Mouse (Mus musculus): ENCODE measurements around the gene Hormad1.
A peak's percentile ranks its signal among the peaks of the same experiment; 100 is the strongest.
"Not testable (repeated sequence)": the region's sequence is repeated elsewhere in the genome, so short reads cannot be mapped to it uniquely, and the experiment has no call there.

Gene Hormad1

GRCm38 (mm10) chr3:95559437-95559836, at the start of gene Hormad1:
Gene Hormad1, plus strand, starts transcription at chr3:95559677.
- no peak for DNase-seq (ENCODE audit: low read depth)

GRCm38 (mm10) chr3:95511611-95512180, 47.8 kb upstream of the Hormad1 start:
- DNase-seq (ENCODE audit: low read depth) = no peak

GRCm38 (mm10) chr3:95516614-95517041, 42.8 kb upstream of the Hormad1 start:
- no peak for DNase-seq (ENCODE audit: low read depth)

DNA sequence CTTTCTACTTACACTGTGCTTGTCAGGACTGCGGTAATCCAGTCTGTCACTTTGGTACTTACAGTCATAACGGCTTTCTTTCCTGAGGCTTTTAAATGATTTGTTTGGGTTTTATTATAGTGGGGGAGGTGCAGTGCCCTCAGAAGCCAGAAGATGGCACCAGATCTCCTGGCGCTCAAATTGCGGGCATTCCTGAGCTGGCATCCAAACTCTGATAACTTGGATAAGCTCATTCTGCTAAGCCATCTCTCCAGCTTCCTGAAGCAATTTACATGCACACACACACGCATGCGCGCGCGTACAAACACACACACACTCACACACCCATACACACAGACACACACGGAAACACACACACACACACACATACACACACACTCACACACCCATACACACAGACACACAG, 42.0 kb upstream of the Hormad1 start:
- DNase-seq (ENCODE audit: low read depth) = peak; percentile 52

DNA sequence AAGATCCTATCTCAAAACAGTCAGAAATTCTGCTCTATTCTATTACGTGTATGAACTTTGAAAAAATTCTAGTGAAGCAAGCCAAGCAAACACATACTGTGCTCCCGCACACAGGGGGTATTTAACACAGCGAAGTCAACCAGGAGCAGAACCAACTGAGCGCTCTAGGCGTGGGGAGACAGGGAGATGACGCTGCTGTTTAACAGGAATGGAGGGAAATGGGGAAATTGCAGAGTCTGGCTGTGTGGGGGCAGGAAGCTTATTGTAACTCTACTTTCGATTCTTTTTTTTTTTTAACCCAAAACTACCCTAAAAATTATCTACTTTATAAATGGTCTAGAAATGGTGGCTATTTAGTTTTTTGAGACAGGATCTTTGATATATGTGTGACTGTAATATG, 40.6 kb upstream of the Hormad1 start:
- no peak for DNase-seq (ENCODE audit: low read depth)

DNA sequence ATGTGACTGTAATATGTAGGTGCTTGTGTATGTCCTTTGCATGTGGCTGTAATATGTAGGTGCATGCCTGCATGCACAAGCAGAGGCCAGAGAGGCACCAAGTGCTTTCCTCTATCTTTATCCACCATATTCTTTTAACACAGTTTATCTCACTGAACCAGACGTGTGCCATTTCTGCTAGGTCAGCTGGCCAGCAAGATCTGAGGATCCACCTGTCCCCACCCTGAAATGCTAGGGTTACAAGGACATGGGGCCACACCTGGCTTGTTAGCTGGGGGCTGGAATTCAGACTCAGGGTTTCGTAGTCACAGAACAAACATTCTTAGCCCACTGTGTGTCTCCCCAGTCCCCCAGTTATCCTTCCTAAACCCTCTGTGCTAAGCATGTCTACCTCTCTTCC, 40.2 kb upstream of the Hormad1 start:
- DNase-seq (ENCODE audit: low read depth) = no peak

GRCm38 (mm10) chr3:95520100-95520499, 39.4 kb upstream of the Hormad1 start:
- DNase-seq (ENCODE audit: low read depth) = no peak

- no peak for DNase-seq (ENCODE audit: low read depth)
Measured at GRCm38 (mm10) chr3:95521168-95521567, 38.3 kb upstream of the Hormad1 start.

GRCm38 (mm10) chr3:95523662-95524061, 35.8 kb upstream of the Hormad1 start:
- peak; percentile 22 for DNase-seq (ENCODE audit: low read depth)

- no peak for DNase-seq (ENCODE audit: low read depth)
Measured at GRCm38 (mm10) chr3:95524673-95525072, 34.8 kb upstream of the Hormad1 start.

DNA sequence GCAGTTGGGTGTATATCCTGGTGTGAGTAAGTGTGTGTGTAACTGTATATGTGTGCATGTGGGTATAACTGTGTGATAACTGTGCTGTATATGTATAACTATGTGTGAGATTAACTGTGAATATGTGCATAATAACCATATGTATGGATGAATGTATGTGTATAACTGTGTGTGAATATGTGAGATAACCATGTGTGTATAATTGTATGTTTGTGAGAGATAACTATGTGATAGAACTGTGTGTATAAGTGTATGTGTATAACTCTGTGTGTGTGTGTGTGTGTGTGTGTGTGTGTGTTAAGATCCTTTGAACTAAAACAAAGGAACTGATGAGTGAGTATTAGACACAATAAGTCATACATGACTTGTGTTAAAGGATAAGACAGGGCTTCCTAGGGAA, 33.4 kb upstream of the Hormad1 start:
- DNase-seq (ENCODE audit: low read depth) = no peak

GRCm38 (mm10) chr3:95526622-95527211, 32.8 kb upstream of the Hormad1 start, which contains the start of gene Ctss:
Gene Ctss, plus strand, starts transcription at chr3:95526786.
- no peak for DNase-seq (ENCODE audit: low read depth)

DNA sequence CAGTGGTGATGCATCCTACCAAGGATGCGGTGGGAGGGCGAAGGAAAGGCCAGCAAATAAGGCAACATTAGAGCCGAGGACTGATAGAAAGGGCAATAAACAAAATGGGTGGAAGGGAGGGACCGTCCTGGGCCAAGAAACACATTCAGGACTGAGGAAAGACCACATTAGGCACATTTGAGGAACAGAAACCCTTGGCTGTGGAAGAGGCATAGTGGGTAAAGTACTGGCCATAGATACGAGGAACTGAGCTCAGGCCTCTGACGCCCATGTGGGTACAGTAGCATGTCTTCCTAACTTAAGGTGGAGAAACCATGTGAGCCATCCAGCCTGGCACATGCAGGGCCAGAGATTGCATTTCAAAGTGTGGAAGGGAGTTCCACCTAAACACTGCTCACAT, 29.7 kb upstream of the Hormad1 start:
- no peak for DNase-seq (ENCODE audit: low read depth)

- no peak for DNase-seq (ENCODE audit: low read depth)
Measured at GRCm38 (mm10) chr3:95531025-95531424, 28.5 kb upstream of the Hormad1 start.

GRCm38 (mm10) chr3:95533364-95533763, 26.1 kb upstream of the Hormad1 start:
- DNase-seq (ENCODE audit: low read depth) = no peak

DNA sequence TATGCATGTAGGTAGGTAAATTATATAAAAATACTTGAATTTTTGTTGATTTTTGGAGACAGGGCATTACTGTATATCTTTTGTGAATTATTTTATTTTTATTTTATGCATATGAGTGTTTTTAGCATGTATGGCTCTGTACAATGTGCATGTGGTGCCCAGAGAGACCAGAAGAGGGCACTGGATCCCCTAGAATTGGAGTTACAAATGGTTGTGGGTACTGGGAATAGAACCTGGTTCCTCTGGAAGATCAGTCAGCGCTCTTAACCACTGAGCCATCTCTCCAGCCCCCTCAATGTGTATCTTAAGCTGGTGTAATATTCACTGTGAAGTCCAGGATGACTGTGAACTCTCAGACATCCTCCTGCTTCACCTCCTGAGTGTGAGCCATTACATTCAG, 24.6 kb upstream of the Hormad1 start:
- no peak for DNase-seq (ENCODE audit: low read depth)

DNA sequence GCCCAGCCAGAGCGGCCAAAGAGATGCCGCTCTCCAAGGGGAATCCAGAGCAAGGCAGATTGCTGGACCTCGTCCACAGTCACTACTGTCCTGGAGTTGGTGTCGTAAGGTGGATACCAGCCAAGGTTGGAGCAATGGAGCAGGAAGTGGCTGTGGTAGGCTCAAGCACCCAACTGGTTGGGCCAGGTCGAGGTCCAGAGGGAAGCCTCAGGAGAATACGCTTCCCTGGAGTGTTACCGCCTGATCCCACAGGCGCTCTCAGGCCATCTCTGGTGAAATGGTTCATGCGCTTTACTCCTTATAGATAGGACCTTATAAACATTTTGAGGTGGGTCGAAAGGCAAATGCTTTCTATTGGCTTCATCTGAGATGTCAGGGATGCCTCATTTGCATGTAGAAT, 20.5 kb upstream of the Hormad1 start:
- DNase-seq (ENCODE audit: low read depth) = no peak

- no peak for DNase-seq (ENCODE audit: low read depth)
Measured at GRCm38 (mm10) chr3:95539837-95540236, 19.6 kb upstream of the Hormad1 start.

- not testable (repeated sequence) for DNase-seq (ENCODE audit: low read depth)
Measured at GRCm38 (mm10) chr3:95541186-95541585, 18.3 kb upstream of the Hormad1 start.

- no peak for DNase-seq (ENCODE audit: low read depth)
Measured at GRCm38 (mm10) chr3:95542171-95542570, 17.3 kb upstream of the Hormad1 start.

DNA sequence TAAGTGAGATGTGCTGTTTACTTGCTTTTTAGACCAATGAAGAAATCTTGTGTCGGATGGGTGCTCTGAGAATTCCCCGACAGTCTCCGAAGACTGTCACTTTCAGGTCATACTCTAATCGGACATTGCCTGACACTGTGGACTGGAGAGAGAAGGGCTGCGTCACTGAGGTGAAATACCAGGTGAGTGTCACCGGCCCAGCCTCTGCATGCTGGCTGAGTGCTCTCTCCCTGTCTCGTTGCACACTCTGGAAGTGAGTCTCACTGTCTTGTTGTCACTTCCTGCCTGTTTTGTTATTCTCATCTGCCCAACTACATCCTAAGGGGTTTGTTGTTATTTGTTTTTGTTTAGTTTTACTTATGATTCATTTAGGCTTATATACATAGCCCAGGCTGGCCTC, 16.5 kb upstream of the Hormad1 start:
- DNase-seq (ENCODE audit: low read depth) = no peak

DNA sequence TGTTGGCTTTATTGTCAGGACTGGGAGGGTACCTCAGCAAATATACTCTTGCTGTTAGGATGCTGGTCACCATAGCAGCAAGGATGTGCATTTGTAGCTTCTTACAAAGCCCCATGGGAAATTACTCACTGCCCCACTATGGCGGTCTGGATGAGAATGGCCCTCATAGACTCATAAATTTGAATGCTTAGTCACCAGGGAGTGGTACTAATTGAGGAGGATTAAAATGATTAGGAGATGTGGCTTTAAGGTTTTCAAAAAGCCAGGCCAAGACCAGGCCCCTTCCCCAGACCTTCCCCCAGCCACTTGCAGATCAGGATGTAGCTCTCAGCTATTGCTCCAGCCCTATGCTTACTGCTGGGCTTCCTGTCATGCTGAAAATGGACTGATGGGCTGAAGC, 9.3 kb upstream of the Hormad1 start:
- no peak for DNase-seq (ENCODE audit: low read depth)

DNA sequence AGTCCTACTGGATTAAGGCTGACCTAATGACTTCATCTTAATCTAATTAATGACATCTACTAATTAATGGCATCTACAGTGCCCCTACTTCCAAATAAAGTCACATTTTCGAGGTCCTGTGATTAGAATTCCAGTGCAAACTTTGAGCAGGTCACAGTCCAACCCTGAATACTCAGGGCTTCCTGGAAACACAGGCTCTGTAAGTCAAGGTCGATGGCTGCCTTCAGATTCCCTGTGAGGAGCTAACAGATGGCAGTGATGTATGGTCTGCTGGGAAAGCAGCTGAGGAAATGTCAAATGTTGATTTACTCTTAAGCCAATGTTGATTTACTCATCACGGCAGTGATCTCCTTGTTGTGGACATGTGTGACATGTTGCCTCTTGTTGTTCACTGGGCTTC, 5.5 kb upstream of the Hormad1 start:
- DNase-seq (ENCODE audit: low read depth) = no peak

DNA sequence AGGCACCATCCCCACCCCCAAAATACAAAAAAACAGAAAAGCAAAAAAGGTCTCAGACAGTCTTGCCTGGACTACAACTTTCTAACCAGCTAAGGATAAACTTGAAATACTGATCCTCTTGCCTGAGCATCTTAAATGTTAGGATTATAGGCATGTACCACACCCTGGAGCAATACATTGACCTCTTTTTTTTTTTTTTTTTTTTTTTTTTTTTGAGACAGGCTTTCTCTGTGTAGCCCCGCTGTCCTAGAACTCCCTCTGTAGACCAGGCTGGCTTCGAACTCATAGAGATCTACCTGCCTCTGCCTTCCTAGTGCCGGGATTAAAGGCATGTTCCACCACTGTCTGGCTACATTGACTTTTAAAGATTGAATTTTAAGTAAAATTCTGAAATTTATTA, 1.3 kb downstream of the Hormad1 start:
- no peak for DNase-seq (ENCODE audit: low read depth)
